Mouse (Mus musculus): ENCODE measurements around the gene Hyou1. TPM values are rescaled to one million over a fixed set of nuclear protein-coding genes. Genes with fewer than 3 reads are reported as not detected.
"Not testable (repeated sequence)": the region's sequence is repeated elsewhere in the genome, so short reads cannot be mapped to it uniquely, and the experiment has no call there.

The Hyou1 gene
- polyA plus RNA-seq, 1 experiment: 28.1 TPM

GRCm38 (mm10) chr9:44376141-44376540 is 3.1 kb upstream of the Hyou1 start:
- H3K27me3 ChIP-seq (replicated peaks): no peaks in the 10 kb centered on the region
- TF ChIP-seq GATA1 (IDR thresholded peaks at IDR 0.05; ENCODE audit: borderline replicate concordance, low read length) (no peak), FLI1 (IDR thresholded peaks at IDR 0.05; ENCODE audit: low read length) (no peak)
- no peaks in the 10 kb centered on the region for H3K9me3 ChIP-seq
- H3K36me3 ChIP-seq (replicated peaks; ENCODE audit: low read length): peaks cover 8% of the 10 kb centered on the region
- H3K4me1 ChIP-seq: peaks cover 39% of the 10 kb centered on the region
- no peak overlapping the region for H3K4me3 ChIP-seq (replicated peaks)

DNA sequence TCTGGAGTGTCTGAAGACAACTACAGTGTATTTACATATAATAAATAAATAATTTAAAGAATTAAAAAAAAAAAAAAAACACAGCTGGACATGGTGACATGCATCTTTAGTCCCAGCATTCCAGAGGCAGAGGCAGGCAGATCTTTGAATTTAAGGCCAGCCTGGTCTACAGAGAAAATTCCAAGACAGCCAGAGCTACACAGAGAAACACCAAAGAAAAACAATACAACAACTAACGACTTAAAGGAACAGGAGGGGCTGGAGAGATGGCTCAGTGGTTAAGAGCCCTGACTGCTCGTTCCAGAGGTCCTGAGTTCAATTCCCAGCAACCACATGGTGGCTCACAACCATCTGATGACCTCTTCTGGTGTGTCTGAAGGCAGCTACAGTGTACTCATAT is 2.0 kb upstream of the Hyou1 start:
- peaks cover 20% of the 10 kb centered on the region for H3K36me3 ChIP-seq (replicated peaks; ENCODE audit: low read length)
- H3K9me3 ChIP-seq; H3K27me3 ChIP-seq (replicated peaks); H3K4me3 ChIP-seq (replicated peaks): not testable (repeated sequence)
- H3K4me1 ChIP-seq: peaks cover 51% of the 10 kb centered on the region

GRCm38 (mm10) chr9:44378153-44378730 is 1.0 kb upstream of the Hyou1 start:
- TF ChIP-seq GATA1 (IDR thresholded peaks at IDR 0.05; ENCODE audit: borderline replicate concordance, low read length) (no peak), FLI1 (IDR thresholded peaks at IDR 0.05; ENCODE audit: low read length) (no peak)
- Histone ChIP-seq H3K27me3 (replicated peaks) (no peaks in the 10 kb centered on the region), H3K9me3 (no peaks in the 10 kb centered on the region), H3K36me3 (replicated peaks; ENCODE audit: low read length) (peaks cover 29% of the 10 kb centered on the region), H3K4me3 (replicated peaks) (peak overlapping the region; percentile 100), H3K4me1 (peaks cover 53% of the 10 kb centered on the region)

GRCm38 (mm10) chr9:44379862-44380261 is 572 bp downstream of the Hyou1 start:
- no peaks in the 10 kb centered on the region for H3K27me3 ChIP-seq (replicated peaks)
- H3K9me3 ChIP-seq: no peaks in the 10 kb centered on the region
- TF ChIP-seq FLI1 (IDR thresholded peaks at IDR 0.05; ENCODE audit: low read length) (no peak), GATA1 (IDR thresholded peaks at IDR 0.05; ENCODE audit: borderline replicate concordance, low read length) (no peak)
- peaks cover 45% of the 10 kb centered on the region for H3K36me3 ChIP-seq (replicated peaks; ENCODE audit: low read length)
- peaks cover 47% of the 10 kb centered on the region for H3K4me1 ChIP-seq
- H3K4me3 ChIP-seq (replicated peaks): peak overlapping the region; percentile 100

GRCm38 (mm10) chr9:44384596-44384995 is 5.3 kb downstream of the Hyou1 start:
- H3K9me3 ChIP-seq: no peaks in the 10 kb centered on the region
- H3K36me3 ChIP-seq (replicated peaks; ENCODE audit: low read length): peaks cover 93% of the 10 kb centered on the region
- no peak for TF ChIP-seq GATA1 (IDR thresholded peaks at IDR 0.05; ENCODE audit: borderline replicate concordance, low read length)
- TF ChIP-seq FLI1 (IDR thresholded peaks at IDR 0.05; ENCODE audit: low read length): no peak
- H3K4me1 ChIP-seq: peaks cover 45% of the 10 kb centered on the region
- H3K27me3 ChIP-seq (replicated peaks): no peaks in the 10 kb centered on the region
- H3K4me3 ChIP-seq (replicated peaks): no peak overlapping the region

DNA sequence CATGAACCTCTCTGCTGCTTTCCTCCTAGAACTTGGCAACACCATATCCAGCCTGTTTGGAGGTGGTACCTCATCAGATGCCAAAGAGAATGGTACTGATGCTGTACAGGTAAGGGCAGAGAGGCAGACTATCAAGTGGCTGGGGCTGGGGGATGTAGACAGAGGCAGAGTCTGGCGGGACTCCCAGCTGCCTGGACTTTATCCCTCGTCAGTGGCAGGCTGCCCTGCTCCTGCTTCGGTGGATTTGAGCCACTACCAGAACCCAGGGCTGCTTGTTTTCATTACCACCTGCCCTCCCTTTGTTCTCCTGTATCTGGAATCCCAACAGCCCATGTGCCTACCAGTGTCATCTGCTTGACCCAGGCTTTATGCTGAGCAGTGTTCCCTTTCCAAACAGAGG is 7.9 kb downstream of the Hyou1 start:
- H3K36me3 ChIP-seq (replicated peaks; ENCODE audit: low read length): peaks cover 98% of the 10 kb centered on the region
- no peaks in the 10 kb centered on the region for H3K27me3 ChIP-seq (replicated peaks)
- H3K4me3 ChIP-seq (replicated peaks): no peak overlapping the region
- H3K4me1 ChIP-seq: peaks cover 28% of the 10 kb centered on the region
- no peaks in the 10 kb centered on the region for H3K9me3 ChIP-seq
- no peak for TF ChIP-seq FLI1 (IDR thresholded peaks at IDR 0.05; ENCODE audit: low read length)
- TF ChIP-seq GATA1 (IDR thresholded peaks at IDR 0.05; ENCODE audit: borderline replicate concordance, low read length): no peak

- H3K27me3 ChIP-seq (replicated peaks): no peaks in the 10 kb centered on the region
- H3K36me3 ChIP-seq (replicated peaks; ENCODE audit: low read length): peaks cover 87% of the 10 kb centered on the region
- TF ChIP-seq FLI1 (IDR thresholded peaks at IDR 0.05; ENCODE audit: low read length): no peak
These were observed 10.0 kb downstream of the Hyou1 start for GRCm38 (mm10) chr9:44389273-44389672.

DNA sequence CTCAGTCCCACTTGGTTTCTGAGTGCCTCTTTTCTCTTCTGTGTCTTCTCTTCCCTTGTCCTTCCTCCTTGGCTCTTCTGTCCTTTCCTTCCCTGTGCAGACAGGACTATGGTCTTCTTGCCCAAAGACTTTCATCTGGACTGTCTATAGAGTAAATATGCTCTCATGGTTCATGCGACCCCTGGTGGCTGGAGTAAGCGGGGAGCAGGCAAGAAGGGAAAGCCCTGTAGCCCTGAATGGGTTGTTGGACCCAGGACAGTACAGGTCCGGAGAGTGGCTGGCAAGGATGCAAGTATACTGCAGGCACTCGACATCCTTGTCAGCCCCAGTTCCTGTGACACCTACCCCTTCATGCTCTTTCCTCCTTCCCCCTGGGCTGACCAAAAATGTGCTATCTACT is 12.2 kb downstream of the Hyou1 start:
- TF ChIP-seq GATA1 (IDR thresholded peaks at IDR 0.05; ENCODE audit: borderline replicate concordance, low read length) (no peak), FLI1 (IDR thresholded peaks at IDR 0.05; ENCODE audit: low read length) (no peak)
- no peak overlapping the region for H3K4me3 ChIP-seq (replicated peaks)
- no peaks in the 10 kb centered on the region for H3K27me3 ChIP-seq (replicated peaks)
- no peaks in the 10 kb centered on the region for H3K9me3 ChIP-seq
- peaks cover 30% of the 10 kb centered on the region for H3K4me1 ChIP-seq
- peaks cover 65% of the 10 kb centered on the region for H3K36me3 ChIP-seq (replicated peaks; ENCODE audit: low read length)

More at GRCm38 (mm10) chr9:44389273-44389672, 10.0 kb downstream of the Hyou1 start:
- H3K4me3 ChIP-seq (replicated peaks): no peak overlapping the region
- H3K4me1 ChIP-seq: peaks cover 24% of the 10 kb centered on the region
- H3K9me3 ChIP-seq: no peaks in the 10 kb centered on the region

DNA sequence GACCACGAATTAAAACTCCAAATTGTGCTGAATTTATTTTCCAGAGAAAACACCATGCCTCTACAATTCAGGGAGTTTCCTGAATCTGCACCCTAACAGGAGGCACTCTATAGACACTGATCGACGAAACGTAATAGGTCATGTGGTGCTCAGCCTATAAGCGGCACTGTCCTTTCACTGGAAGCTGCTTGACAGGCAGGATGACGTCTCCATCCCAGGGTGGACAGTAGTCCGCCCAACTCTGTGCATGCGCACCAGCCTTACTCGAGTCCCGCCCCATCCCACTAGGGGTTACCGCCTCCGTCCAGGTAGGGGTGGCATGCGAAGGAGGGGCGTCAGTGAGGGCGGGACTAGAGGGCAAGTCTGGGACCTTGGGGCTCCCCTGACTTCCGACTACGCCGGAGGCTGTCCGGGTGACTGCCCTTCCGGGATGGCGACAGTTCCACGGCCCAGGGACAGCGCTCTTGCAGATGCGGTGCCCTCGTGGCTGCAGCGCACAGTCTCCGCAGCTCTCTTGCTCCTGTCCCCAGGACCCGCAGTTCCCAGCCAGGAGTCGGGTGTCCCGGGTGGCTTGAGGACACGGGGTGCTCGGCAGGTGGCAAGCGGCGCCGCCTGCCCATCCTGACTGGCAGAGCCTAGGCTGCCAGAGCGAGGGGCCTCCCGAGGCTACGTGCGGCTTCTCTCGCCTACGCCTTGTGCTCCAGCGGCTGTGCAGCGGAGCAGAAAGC is 17.6 kb downstream of the Hyou1 start, which contains the start of gene Slc37a4:
Gene Slc37a4, plus strand, starts transcription at position 169 of the 728 bp plus-strand sequence.
- 0 out of 2 replicates have a peak, but pooled peaks have one; percentile 17 for TF ChIP-seq FLI1 (IDR thresholded peaks at IDR 0.05; ENCODE audit: low read length)
- no peak for TF ChIP-seq GATA1 (IDR thresholded peaks at IDR 0.05; ENCODE audit: borderline replicate concordance, low read length)
- peaks cover 49% of the 10 kb centered on the region for H3K36me3 ChIP-seq (replicated peaks; ENCODE audit: low read length)
- H3K4me3 ChIP-seq (replicated peaks): peak within 1 kb of the TSS; percentile 92
- H3K9me3 ChIP-seq: no peaks in the 10 kb centered on the region
- H3K4me1 ChIP-seq: peaks cover 58% of the 10 kb centered on the region
- no peaks in the 10 kb centered on the region for H3K27me3 ChIP-seq (replicated peaks)

DNA sequence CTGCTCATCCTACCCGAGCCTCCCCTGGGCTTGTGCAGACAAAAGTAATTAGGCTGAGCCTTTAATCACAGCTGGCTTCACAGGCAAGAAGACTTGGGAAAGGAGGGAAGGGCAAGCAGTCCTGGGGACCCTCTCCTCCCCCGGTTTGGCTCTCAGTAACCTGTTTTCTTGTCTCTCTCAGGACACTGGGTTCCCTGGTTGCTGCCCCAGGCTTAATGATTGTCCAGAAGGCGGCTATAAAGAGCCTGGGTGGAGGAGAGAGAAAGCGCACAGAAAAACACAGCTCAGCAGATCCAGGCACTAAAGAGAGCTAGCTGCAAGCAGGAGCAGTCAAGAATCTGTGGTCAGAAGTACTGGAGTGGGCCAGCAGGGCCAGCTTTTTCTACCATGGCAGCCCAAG is 18.8 kb downstream of the Hyou1 start:
- Histone ChIP-seq H3K36me3 (replicated peaks; ENCODE audit: low read length) (peaks cover 50% of the 10 kb centered on the region), H3K27me3 (replicated peaks) (no peaks in the 10 kb centered on the region), H3K9me3 (no peaks in the 10 kb centered on the region), H3K4me1 (peaks cover 61% of the 10 kb centered on the region), H3K4me3 (replicated peaks) (peak overlapping the region; percentile 92)
- TF ChIP-seq FLI1 (IDR thresholded peaks at IDR 0.05; ENCODE audit: low read length): no peak
- TF ChIP-seq GATA1 (IDR thresholded peaks at IDR 0.05; ENCODE audit: borderline replicate concordance, low read length): no peak
